Mouse (Mus musculus): ENCODE data around the gene Syt8.

Syt8 gene

DNA sequence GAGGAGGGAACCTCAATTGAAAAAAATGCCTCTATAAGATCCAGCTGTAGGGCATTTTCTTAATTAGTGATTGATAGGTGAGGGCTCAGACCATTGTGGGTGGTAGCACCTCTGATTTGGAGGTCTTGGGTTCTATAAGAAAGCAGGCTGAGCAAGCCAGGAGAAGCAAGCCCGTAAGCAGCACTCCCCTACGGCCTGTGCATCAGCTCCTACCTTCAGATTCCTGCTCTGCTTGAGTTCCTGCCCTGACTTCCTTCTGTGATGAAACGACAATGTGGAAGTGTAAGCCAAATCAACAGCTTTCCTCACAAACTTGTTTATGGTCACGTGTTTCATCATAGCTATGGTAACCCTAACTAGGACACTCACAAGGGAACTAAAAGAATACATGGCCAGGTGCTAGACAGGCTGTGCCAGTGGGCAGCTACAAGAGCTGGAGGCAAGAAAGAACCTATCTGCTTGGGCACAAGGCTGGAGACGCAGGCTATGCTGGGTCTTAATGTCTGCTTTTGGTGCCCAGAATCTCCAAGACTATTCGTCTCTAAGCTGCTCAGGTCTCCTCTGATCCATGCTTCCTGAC, 14.5 kb downstream of the Syt8 start:
- no peak for DNase-seq

DNA sequence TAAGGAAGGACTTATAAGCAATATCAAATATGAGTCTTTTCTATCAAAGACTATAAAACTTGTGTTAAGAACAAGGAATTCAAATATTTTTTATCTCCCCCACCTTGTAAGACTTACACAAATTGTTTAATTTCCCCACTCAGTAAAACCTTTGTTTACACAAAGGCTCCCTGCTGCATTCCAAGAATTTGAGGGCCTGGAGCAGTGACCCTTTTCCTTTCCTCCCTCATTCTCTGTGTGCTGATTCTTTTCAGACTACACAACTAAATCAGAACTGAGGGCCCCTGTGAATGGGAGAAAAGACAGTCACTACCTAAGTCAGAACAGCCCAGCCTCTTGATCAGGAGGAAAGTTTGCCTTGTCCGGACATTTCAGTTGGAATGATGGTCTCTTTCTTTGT, 20.1 kb downstream of the Syt8 start:
- DNase-seq: no peak

DNA sequence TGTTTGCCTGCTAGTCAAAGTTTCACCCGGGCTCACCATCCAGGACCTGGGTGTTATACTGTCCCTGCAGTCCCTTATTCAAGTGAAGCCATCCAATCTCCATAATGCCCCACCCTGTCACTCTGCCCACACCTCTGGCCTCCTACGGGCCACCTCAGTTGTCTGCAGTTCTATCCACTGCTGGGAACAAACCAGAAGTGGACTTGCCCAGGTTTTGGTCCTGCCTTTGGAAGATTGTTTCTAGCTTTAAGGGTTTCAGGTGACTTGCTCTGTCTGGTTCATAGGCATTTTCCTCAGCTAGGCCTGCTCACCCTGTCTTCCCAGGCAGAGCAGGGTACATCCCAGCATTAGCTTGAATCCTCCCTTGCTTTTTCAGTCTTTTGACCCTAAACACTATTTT, 20.6 kb downstream of the Syt8 start:
- DNase-seq: peak; percentile 21

DNA sequence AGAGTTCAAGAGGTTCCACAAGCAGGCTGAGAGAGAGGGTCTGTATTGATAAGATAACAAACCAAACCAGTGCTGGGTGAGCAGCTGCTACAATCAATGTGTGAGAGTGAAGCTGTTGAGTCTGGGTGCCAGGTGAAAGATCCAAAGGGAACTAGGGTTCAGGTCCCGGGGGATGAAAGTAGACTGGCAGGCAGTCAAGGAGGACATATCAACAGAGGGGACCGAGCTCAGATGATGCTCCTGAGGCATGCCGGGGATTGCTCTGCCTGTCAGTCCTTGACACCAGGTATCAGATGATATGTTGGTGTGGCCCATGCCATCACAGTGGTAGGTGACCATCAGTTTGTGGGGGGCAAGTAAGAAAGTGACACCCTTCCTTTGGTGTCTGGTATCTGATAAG, 22.2 kb downstream of the Syt8 start:
- DNase-seq: peak; percentile 59

DNA sequence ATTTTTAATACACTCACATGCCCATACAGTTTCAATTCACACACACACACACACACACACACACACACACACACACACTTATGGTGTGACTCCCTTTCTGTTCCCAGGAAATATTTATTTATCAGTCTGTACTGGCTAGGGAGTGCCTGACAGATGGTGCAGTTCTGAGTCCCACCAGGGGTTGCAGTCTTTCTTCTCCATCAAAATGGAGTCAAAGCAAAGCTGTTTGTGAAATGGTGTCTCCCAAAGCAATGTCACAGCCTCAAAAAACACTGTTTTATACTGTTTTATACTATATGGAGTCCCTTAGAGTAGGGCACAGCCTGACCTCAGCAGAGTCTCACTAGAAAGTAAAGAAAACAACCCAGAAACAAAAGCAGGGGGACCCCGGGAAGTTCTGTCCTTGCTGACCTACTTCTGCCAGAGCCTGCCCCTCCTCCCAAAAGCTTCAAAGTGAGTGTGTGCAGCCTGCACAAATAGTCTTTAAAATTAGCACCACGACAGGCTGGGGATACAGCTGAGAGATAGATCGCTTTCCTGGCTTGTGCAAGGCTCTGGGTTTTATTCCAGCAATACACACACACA, 22.7 kb downstream of the Syt8 start:
- peak; percentile 86 for DNase-seq

DNA sequence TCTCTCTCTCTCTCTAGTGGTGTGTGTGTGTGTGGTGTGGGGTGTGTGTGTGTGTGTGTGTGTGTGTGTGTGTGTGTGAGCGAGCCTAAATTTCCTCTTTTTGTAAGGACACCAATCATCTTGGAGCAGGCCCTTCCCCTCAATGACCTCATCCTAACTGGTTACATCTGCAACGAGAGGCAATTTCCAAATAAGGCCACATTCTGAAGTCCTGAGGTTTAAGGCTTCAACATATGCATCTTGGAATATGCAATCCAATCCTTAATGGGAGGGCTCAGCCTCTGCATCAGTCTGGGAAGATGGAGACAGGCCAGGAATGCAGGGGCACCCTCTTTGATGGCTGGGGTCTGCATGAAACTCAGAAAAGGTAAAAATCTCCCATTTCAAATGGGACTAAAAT, 23.4 kb downstream of the Syt8 start:
- peak; percentile 36 for DNase-seq

DNA sequence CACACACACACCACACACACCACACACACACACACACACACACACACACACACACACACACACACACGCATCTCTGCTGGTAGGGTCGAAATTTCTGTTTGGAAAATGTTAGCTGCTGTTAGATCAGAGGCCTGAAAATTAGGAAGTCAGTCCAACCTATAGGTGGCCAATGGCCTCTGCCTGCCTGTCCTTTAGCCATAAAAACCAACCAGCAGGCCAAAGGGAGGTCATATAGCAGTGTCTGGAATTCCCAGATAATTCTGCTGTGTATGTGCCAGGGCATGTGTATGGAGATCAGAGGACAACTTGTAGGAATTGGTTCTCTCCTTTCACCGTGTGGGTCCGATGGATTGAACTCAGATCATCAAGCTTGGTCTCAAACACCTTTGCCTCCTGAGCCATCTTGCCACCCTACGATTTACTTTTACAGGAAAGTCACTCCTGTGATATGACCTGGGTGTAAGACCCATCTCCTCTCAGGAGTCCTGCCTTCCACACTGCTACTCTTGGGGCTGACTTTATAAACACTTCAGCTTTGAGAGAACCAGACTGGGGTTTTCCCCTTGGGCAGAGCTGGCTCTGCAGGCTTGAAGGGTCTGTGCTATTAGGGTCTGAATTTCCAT, 24.1 kb downstream of the Syt8 start:
- DNase-seq: peak; percentile 18

DNA sequence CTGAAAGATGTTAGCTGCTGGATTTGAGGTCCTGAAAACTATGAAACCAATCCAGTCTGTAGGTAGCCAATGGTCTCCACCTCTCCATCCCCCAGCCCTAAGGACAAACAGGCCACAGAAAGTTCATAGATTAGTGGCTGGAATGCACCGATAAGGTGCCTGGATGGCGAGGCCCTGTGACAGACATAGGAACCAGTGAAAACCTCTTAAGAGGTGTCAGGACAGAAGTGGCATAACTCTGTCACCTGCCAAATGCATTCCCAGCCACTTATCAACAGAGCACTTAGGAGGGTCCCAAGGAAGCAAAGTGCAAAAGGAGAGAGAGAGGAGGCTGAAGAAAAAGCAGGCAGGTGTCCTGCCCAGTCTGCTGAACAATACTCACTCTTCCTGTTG, 24.6 kb downstream of the Syt8 start:
- DNase-seq: peak; percentile 13

DNA sequence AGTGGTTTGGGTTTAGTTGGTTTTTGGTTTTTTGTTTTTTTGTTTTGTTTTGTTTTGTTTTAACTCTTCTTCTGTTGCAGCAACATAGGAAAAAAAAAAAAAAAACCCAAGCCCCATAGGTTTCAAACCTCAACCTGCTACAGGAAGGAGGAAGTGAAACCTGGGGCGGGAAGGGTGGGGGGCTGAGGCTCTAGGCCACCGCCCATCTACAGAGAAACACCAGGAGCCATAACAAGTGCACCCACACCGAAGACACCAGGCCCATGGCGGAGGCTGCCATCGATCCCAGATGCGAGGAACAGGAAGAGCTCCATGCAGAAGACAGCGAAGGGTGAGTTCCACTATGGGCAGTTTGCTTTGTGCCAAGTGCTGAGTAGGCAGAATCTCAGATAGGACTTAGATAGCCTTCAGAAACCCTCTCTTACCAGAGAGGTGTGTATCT, 26.0 kb downstream of the Syt8 start, which contains the start of gene Lsp1:
Gene Lsp1, plus strand, starts transcription at position 174 of the 442 bp plus-strand sequence.
- DNase-seq: peak; percentile 9

DNA sequence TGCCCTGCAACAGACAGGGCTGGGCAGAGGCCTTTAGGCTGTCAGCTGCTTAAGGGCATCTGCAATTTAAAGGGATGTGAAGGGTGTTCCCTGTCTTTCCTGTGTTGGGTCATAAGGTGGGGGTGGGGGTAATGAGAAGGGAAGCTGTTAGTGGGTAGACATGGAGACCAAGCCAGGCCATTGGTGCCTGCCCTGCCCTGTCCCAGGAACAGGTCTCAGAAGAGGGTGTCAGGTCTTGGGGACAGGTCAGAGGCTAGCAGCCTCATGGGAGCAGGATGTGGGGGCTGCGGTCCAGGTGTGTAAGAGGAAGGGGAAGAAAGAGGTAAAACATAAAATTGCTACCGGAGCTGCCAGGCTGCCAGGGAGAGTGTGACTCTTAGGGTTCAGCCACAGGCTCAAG, 26.8 kb downstream of the Syt8 start:
- peak; percentile 22 for DNase-seq

DNA sequence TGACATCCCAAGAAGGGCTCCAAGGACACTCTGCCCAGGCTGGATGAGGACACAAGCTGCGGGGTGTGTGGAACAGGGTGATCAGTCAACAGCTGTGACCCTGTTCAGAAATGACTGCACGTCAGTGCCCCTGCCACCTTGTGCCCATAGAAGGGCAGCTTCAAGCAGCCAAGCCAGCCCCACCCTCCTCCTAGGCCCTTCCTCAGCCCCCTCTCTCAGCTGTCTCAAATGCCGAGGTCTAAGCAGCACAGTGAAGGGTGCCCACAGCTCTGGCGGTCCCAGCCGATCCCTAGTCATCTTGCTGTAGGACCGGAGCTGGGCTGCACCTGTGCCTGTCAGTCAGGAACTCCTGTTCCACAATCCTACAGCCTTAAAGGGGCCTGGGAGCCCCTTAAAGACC, 27.5 kb downstream of the Syt8 start:
- peak; percentile 26 for DNase-seq

DNA sequence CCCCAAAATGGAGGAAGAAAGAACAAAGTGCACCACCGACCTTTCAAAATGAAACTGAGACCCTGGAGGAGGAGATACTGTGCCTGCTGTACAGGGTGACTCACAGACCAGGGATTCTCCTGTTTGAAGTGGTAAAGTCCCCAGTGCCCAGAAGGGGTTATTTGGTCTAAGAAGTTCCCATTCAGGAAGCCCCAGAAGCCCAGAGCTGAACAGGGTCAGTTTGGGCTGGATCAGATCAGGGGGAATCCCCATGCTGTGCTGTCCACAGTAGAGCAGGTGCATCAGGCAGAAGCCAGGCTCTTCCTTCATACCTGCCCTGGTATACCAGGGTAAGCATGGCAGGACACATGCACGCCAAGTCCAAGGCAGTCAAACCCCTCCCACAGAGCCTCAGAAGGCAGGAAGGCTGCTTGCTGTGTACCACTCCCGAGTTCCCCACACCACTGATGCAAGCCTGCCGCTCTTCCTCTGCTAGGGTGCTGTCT, 28.0 kb downstream of the Syt8 start:
- DNase-seq: peak; percentile 7

DNA sequence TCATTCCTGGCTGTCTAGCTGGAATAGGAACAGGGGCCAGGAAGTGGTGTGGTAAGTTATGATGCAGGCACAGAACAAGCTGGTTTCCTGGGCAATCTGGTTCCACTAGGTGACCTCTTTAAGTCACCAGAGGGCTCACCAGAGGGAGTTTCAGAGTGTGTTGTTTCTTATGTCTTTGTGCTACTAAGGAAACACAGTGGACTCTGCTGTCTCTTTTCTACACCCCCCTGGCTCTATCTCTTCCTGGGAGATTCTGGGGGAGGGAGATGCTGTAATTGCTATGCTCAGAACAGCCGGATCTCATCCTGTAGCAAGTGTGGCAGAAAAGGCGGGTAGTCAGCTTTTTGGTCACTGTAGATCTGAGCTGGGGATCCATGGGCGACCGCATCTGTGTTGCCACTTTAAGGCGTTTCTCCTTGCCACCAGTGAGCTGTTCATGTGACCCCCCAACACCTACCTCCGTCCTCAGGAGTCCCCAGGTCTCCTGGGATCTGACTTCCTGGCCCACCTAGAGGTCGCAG, 35.6 kb downstream of the Syt8 start:
- peak; percentile 10 for DNase-seq

DNA sequence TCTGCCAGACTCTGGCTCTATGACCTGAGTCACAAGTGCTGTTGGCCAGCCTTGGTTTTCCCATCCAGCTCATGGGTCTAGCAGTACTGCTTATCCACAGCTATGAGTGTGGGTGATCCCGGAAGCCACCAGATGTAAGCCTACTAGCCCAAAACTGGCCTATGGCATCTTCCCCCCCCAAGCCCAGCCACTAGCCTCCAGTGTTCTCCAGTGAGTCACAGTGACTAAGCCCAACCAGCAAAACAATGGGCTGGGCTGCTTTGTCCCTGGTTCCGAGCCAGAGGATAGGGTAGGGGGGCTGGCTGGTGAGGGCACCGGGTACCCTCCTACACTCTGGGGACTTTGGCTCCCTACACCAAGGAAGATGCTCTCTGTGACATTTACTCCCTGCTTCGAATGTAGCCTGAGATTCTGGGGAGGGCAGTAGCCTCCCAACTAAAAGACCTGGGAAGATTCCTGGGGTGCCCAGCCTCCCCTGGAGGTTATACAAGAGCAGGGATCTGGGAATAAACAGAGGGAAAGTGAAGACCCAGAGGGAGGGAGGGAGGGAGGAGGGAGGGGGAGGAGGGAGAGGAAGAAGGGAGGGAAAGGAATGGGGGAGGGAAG, 36.3 kb downstream of the Syt8 start:
- DNase-seq: peak; percentile 19

DNA sequence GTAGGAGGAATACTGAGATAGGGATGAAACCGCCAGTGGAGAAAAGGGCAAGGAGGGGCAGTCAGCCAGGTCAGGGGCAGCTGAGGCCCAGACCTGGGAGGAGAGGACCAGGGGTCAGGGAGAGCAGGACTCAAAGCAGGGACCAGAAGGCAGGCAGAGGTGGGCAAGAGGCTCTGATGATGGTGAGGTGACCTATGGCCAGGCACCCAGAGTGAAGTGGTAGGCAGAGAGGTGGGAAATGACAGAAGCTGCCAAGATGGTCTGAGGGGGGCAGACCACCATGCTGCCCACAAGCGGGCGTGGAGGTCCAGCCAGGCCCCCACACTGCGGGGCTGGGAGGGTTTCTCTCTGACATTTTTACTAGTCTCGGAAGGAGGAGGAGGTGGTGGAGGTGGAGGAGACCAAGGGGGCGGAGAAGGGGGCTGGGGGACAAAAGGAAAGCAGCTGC, 36.8 kb downstream of the Syt8 start:
- peak; percentile 10 for DNase-seq

DNA sequence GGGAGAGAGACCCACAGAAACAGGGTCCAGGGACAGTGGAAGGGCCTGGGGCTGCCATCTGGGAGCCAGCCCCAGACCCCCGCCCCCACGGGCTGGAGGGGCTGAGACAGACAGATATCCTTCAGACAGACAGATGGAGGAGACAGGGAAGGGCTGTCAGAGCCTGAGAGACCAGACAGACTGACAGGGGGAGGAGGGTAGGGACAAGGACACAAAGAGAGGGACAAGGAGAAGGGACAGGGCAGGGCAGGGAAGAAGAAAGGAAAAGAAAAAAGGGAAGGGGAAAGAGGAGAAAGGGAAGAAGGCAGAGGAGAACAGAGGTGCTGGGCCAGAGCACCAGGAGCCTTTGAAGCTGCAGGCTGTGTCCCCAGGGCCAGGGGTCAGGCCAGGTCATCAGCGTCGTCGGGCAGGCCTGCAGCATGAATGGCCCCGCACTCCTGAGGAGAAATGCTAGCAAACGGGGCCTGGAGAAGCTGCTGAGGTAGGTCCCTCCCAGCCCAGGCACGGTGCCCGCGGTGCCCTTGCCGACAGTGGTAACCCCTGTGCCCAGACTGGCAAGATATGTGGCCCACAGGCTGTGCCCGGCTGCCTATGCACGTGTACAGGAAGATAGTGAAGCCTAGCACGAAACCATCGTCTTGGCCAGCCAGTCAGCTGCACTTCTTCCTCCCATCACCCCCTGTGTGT, 37.4 kb downstream of the Syt8 start:
- peak; percentile 31 for DNase-seq

DNA sequence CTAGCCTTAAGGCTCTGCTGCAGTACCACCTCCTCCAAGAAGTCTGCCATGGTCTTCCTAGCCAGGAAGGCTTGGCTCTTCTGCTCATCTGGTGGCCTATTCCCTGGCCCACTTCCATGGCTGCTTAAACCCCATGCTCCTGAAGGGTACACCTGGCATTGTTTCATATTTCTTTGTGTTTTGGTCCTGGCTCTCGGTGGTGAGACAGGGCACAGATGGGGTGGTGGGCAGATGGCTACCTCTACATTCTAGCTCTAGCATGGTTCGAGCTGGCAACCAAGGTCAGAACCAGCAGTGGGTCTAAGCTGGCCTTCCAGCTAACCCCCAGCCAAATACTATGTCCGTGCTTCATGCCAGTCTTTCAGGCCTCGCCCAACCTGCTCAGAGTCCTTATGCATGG, 38.3 kb downstream of the Syt8 start:
- peak; percentile 63 for DNase-seq

DNA sequence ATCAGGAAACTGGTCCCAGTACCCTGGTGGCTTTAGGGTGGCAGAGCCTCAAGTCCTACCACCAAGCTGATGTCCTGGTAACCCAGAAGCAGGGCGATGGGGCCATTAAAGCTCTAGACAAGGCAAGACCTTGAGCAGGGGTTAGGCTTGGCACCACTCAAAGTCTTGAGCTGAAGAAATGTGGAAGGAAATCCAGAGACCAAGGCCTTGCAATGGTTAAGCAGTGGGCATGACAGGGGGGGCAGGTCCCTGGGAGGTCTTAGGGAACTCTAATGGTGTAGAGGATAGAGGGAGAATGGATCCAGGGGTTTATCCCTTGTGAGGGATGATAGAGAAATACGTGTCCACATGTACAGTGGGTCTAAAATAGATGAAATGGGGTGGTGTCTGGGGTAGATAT, 38.8 kb downstream of the Syt8 start:
- DNase-seq: no peak

DNA sequence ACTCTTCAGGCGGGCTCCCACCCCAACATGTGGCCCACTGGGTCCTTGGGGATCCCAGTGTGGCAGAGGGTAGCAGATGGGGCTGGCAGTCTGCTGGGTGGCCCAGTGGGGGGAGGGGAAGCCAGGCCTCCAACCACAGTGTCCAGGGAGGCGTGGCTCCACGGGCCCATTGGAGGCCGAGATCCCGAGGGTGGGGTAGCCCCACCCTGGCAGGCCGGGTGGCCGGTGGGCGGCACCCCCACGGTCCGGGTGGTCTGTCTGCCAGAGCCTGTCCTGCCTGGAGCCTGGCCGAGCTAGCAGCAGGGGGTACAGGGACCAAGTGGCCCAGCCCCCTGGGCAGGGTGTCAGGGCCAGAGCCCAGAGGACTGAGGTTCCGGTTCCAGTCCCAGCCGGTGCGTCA, 40.1 kb downstream of the Syt8 start:
- DNase-seq: peak; percentile 39

DNA sequence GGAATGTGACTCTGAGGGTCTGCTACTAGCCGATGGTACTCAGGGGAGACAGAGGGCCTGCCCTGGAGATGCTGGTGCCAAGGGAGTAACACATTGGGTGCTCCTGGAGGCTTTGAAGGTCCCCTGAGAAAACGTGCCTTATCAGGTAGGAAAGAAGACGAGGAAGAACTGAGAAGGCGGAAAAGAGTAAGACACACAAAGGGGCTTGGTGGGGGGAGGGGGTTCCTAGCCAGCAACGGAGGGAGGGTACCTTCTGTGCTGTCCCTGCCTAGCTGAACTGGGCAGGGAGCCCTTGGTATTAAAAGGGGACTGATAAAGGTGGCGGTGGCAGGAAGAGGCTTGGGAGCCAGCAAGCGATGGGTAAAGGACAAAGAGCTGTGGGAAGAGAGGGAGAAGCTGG, 41.0 kb downstream of the Syt8 start:
- no peak for DNase-seq

DNA sequence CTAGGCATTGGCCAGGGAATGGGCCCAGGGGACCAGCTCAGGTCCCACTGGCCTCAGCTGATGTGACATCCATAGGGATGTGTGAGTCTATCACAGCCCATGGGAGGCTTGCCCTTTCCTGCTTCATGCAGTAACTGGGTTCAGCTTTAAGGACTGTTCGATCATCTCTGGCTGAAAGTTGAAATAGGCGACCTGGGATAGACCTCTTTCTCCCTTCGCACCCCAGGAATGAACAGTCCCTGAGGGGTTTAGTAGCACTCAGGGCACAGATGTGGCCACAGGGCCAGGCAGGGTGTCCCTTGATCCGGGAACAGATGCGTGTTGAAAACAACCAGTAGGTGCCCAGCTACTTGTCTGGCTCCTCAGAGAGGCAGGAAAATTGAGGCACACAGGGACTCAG, 41.6 kb downstream of the Syt8 start:
- no peak for DNase-seq

DNA sequence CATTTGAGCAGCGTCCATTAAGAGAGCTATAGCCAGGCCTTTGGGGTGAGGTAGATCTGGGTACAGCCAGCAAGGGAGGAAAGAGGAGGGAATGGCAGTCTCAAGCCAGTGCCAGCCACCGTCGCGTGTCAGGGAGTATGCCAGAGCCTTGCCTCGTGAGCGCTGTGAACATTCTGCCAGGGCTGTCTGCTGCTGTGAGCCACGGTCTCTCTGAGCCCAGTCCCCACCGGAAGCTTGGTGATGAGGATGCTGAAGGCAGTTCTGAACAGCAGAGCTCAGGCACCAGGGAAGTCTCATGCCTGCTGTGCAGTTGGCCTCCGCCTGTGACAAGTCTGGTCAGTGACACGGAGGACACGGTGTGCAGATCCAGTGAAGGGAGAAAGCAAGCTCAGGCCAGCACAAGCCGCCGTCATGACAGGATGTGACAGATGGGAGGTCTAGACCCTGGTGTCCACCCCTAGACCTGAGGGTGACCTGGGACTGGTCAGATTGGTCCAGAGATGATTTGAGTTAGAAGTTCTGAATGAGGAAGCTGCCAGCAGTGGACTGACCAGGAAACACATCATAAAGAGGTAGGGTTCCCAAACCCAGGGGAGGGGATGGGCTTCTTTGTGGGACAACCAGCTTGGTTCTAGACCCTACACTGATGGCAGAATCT, 42.3 kb downstream of the Syt8 start:
- peak; percentile 60 for DNase-seq

DNA sequence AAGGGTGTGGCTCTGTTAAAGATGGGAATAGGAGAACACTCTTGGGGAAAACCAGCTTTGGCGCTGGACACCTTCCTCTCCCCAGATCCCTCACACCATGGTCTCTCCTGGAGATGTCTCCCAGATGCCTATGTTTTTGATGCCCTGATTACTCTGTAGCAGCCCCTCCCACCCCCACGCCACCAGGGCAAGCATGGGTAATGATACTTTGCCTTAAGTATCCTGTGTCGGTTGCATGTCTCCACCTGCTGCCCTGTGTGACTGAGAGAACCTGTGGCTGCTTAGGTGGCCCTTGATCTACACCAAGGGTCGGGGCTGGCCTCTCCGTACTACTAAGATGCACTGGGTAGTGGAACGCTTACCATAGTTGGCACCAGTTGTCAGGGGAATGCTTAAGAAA, 43.4 kb downstream of the Syt8 start:
- no peak for DNase-seq
